Mouse (Mus musculus): ENCODE data around the gene Glb1l. TPM values are rescaled to one million over a fixed set of nuclear protein-coding genes. Genes with fewer than 3 reads are reported as not detected.

Gene Glb1l
- polyA plus RNA-seq, 1 experiment from 2014 or later: 47.4 TPM

GRCm38 (mm10) chr1:75213096-75213495 is 2.5 kb upstream of the Glb1l start:
- DNase-seq (ENCODE audit: low spot score) (no peak), ATAC-seq (replicated peaks; ENCODE audit: low FRiP score, low read depth) (no peak)
- H3K36me3 ChIP-seq (ENCODE audit: insufficient read depth, low read length): peaks cover 28% of the 10 kb centered on the region
- 85% methylated on average over 7 of the region's 7 CpGs for WGBS
- H3K27ac ChIP-seq: peak overlapping the region; percentile 85; the same call in 1 of the 2 replicates
- TF ChIP-seq CTCF (IDR thresholded peaks at IDR 0.05; ENCODE audit: low read depth): no peak
- H3K9me3 ChIP-seq (replicated peaks; ENCODE audit: low read length): no peaks in the 10 kb centered on the region
- H3K9ac ChIP-seq (ENCODE audit: low read depth, low read length): no peak overlapping the region
- H3K4me2 ChIP-seq (ENCODE audit: low read length): no peak overlapping the region
- peaks cover 15% of the 10 kb centered on the region for H3K4me1 ChIP-seq (replicated peaks; ENCODE audit: insufficient read depth, low read length)
- H3K4me3 ChIP-seq (replicated peaks; ENCODE audit: low read depth, low read length): no peak overlapping the region
- no peaks in the 10 kb centered on the region for H3K27me3 ChIP-seq (ENCODE audit: insufficient read depth, low read length)

DNA sequence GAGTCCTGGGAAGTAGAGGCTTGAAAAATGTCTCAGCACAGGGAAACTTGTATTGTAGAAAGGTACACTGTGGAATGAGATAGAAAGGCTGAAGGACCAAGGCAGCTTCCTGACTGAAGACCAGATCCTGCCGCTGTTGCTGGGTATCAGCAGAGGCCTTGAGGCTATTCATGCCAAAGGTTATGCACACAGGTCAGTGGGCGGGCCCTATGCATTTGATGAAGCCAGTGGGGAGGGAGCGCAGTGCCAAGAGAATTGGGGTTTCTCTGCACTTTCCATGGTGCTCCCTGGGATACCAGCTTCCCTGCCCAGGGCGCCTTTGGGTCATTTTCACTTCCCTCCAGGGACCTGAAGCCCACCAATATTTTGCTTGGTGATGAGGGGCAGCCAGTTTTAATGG is 1.9 kb upstream of the Glb1l start:
- no peak for DNase-seq (ENCODE audit: low spot score)
- H3K4me1 ChIP-seq (replicated peaks; ENCODE audit: insufficient read depth, low read length): peaks cover 15% of the 10 kb centered on the region

DNA sequence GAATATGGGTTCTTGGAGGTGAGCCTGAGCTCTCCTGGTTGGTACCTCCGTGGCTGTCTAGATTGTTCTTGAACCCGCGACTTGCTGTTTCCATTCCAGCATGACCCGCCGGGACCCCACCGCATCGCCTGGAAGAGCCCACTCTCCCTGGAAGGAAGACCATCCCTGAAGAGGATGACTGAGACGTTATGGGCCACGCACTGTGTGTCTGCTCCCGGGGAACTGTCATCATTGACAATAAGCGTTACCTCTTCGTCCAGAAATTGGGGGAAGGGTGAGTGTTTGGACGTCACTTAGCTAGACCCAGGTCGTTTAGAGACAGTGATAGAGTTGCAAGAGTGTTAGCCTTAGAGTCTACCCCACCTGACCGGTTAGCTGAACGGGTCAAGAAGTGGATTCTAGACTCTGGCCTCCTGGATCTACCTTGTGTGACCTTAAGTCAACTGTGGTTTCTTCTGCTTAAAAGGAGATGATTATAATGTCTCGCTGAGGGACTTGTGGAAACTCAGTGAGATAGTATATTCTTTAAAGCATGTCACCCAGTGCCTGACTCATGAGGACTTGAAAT is 612 bp upstream of the Glb1l start:
- Histone ChIP-seq H3K4me1 (replicated peaks; ENCODE audit: insufficient read depth, low read length) (peaks cover 15% of the 10 kb centered on the region), H3K27me3 (ENCODE audit: insufficient read depth, low read length) (no peaks in the 10 kb centered on the region), H3K4me2 (ENCODE audit: low read length) (peak overlapping the region; percentile 92), H3K36me3 (ENCODE audit: insufficient read depth, low read length) (peaks cover 28% of the 10 kb centered on the region), H3K9me3 (replicated peaks; ENCODE audit: low read length) (no peaks in the 10 kb centered on the region), H3K4me3 (replicated peaks; ENCODE audit: low read depth, low read length) (peak overlapping the region; percentile 71), H3K9ac (ENCODE audit: low read depth, low read length) (peak overlapping the region; percentile 87), H3K27ac (peak overlapping the region; percentile 65; the same call in 1 of the 2 replicates)
- DNase-seq (ENCODE audit: low spot score): no peak
- WGBS: 12% methylated on average over 17 of the region's 17 CpGs
- no peak for ATAC-seq (replicated peaks; ENCODE audit: low FRiP score, low read depth)
- TF ChIP-seq CTCF (IDR thresholded peaks at IDR 0.05; ENCODE audit: low read depth): no peak

More for the DNA sequence above, 1.9 kb upstream of the Glb1l start:
- Histone ChIP-seq H3K9me3 (replicated peaks; ENCODE audit: low read length) (no peaks in the 10 kb centered on the region), H3K4me2 (ENCODE audit: low read length) (no peak overlapping the region), H3K4me3 (replicated peaks; ENCODE audit: low read depth, low read length) (no peak overlapping the region), H3K9ac (ENCODE audit: low read depth, low read length) (no peak overlapping the region), H3K36me3 (ENCODE audit: insufficient read depth, low read length) (peaks cover 28% of the 10 kb centered on the region), H3K27ac (0 out of 2 replicates have a peak overlapping the region, but pooled peaks have one; percentile 85), H3K27me3 (ENCODE audit: insufficient read depth, low read length) (no peaks in the 10 kb centered on the region)
- no peak for TF ChIP-seq CTCF (IDR thresholded peaks at IDR 0.05; ENCODE audit: low read depth)
- 77% methylated on average over 4 of the region's 4 CpGs for WGBS
- no peak for ATAC-seq (replicated peaks; ENCODE audit: low FRiP score, low read depth)

GRCm38 (mm10) chr1:75208967-75209678 is 1.5 kb downstream of the Glb1l start:
- peak overlapping the region; percentile 86 for H3K27ac ChIP-seq
- H3K9me3 ChIP-seq (replicated peaks; ENCODE audit: low read length): no peaks in the 10 kb centered on the region
- peak overlapping the region; percentile 61 for H3K4me3 ChIP-seq (replicated peaks; ENCODE audit: low read depth, low read length)
- peaks cover 17% of the 10 kb centered on the region for H3K36me3 ChIP-seq (ENCODE audit: insufficient read depth, low read length)
- no peak for TF ChIP-seq CTCF (IDR thresholded peaks at IDR 0.05; ENCODE audit: low read depth)
- ATAC-seq (replicated peaks; ENCODE audit: low FRiP score, low read depth) (peak; percentile 53), DNase-seq (ENCODE audit: low spot score) (peak; percentile 84)
- 6% methylated on average over 34 of the region's 34 CpGs for WGBS
- no peaks in the 10 kb centered on the region for H3K27me3 ChIP-seq (ENCODE audit: insufficient read depth, low read length)
- H3K4me2 ChIP-seq (ENCODE audit: low read length): peak overlapping the region; percentile 92
- peak overlapping the region; percentile 69 for H3K9ac ChIP-seq (ENCODE audit: low read depth, low read length)
- H3K4me1 ChIP-seq (replicated peaks; ENCODE audit: insufficient read depth, low read length): peaks cover 15% of the 10 kb centered on the region

DNA sequence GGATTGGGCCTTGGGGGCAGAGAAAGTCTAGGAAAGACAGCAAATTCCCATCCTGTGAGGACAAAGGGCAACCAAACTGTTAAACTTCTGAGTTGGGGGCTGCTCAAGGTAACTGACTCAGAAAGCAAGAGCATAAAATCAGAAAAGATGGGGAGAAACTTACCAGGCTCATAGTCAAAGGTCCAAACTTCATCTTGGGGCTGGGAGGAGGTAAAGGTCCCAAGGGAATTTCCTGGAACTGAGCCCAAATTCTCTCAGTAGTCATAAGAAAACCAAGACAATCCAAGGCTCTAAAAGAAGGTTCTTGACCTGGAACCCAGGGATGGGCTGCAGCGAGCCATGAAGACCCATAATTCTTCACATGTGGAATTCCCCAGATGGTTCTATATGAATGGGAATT is 9.4 kb downstream of the Glb1l start:
- H3K27ac ChIP-seq: no peak overlapping the region
- no peaks in the 10 kb centered on the region for H3K27me3 ChIP-seq (ENCODE audit: insufficient read depth, low read length)
- DNase-seq (ENCODE audit: low spot score) (no peak), ATAC-seq (replicated peaks; ENCODE audit: low FRiP score, low read depth) (no peak)
- H3K4me1 ChIP-seq (replicated peaks; ENCODE audit: insufficient read depth, low read length): no peaks in the 10 kb centered on the region
- no peak overlapping the region for H3K4me2 ChIP-seq (ENCODE audit: low read length)
- 78% methylated on average over 1 of the region's 1 CpGs for WGBS
- no peak overlapping the region for H3K9ac ChIP-seq (ENCODE audit: low read depth, low read length)
- peaks cover 34% of the 10 kb centered on the region for H3K36me3 ChIP-seq (ENCODE audit: insufficient read depth, low read length)
- no peak overlapping the region for H3K4me3 ChIP-seq (replicated peaks; ENCODE audit: low read depth, low read length)
- H3K9me3 ChIP-seq (replicated peaks; ENCODE audit: low read length): no peaks in the 10 kb centered on the region
- no peak for TF ChIP-seq CTCF (IDR thresholded peaks at IDR 0.05; ENCODE audit: low read depth)

- H3K4me3 ChIP-seq (replicated peaks; ENCODE audit: low read depth, low read length): peak overlapping the region; percentile 92
- under 1% methylated on average over 19 of the region's 19 CpGs for WGBS
- peaks cover 20% of the 10 kb centered on the region for H3K36me3 ChIP-seq (ENCODE audit: insufficient read depth, low read length)
- H3K27me3 ChIP-seq (ENCODE audit: insufficient read depth, low read length): no peaks in the 10 kb centered on the region
- H3K9me3 ChIP-seq (replicated peaks; ENCODE audit: low read length): no peaks in the 10 kb centered on the region
- peaks cover 13% of the 10 kb centered on the region for H3K4me1 ChIP-seq (replicated peaks; ENCODE audit: insufficient read depth, low read length)
- peak overlapping the region; percentile 89 for H3K9ac ChIP-seq (ENCODE audit: low read depth, low read length)
- no peak; the same call in 1 of the 2 replicates for ATAC-seq (replicated peaks; ENCODE audit: low FRiP score, low read depth)
- DNase-seq (ENCODE audit: low spot score): peak; percentile 33
- H3K27ac ChIP-seq: peak overlapping the region; percentile 93
- TF ChIP-seq CTCF (IDR thresholded peaks at IDR 0.05; ENCODE audit: low read depth): no peak
- H3K4me2 ChIP-seq (ENCODE audit: low read length): peak overlapping the region; percentile 94
These were observed 18.2 kb downstream of the Glb1l start for GRCm38 (mm10) chr1:75192452-75192851.
